Mouse (Mus musculus) limb, embryonic 13.5 days (tissue): ENCODE measurements around the gene Iqgap3. TPM values are rescaled to one million over a fixed set of nuclear protein-coding genes. Genes with fewer than 3 reads are reported as not detected.

Experiments used
- ATAC-seq: fragments of 200-750 bp; cut with Nextera tagmentation; 2 replicates; pipeline ENCODE4 v1.8.0; 2017; ENCODE audit warnings: low read depth, moderate number of reproducible peaks, moderate TSS enrichment; ENCODE audit not compliant: low FRiP score
- H3K27ac ChIP-seq: fragments of 300-500 bp; sonication (generic); 2 replicates; pipeline ENCODE4 v1.5.1; 2015; ENCODE audit warnings: inconsistent platforms, mild to moderate bottlenecking, moderate library complexity
- H3K27me3 ChIP-seq: fragments of 300-500 bp; sonication (generic); 2 replicates; pipeline ENCODE4 v1.6.1; 2015; ENCODE audit warnings: mild to moderate bottlenecking, inconsistent platforms
- H3K36me3 ChIP-seq: fragments of 300-500 bp; sonication (generic); 2 replicates; pipeline ENCODE4 v1.6.1; 2015; ENCODE audit warnings: inconsistent platforms, mild to moderate bottlenecking, moderate library complexity
- H3K4me1 ChIP-seq: fragments of 300-500 bp; sonication (generic); 2 replicates; pipeline ENCODE4 v1.6.1; 2015; ENCODE audit warnings: inconsistent platforms
- H3K4me2 ChIP-seq: fragments of 300-500 bp; sonication (generic); replicated peaks from 2 replicates; pipeline ENCODE4 v1.6.1; 2015; ENCODE audit warnings: inconsistent platforms, mild to moderate bottlenecking, moderate library complexity
- H3K4me3 ChIP-seq: fragments of 300-500 bp; sonication (generic); 2 replicates; pipeline ENCODE4 v1.5.1; 2015; ENCODE audit warnings: moderate library complexity, mild to moderate bottlenecking, inconsistent platforms
- H3K9ac ChIP-seq: fragments of 300-500 bp; sonication (generic); 2 replicates; pipeline ENCODE4 v1.6.1; 2015; ENCODE audit warnings: mild to moderate bottlenecking, inconsistent platforms
- H3K9me3 ChIP-seq: fragments of 300-500 bp; sonication (generic); 2 replicates; pipeline ENCODE4 v1.6.1; 2016; ENCODE audit warnings: inconsistent platforms
- WGBS: fragments of 180-500 bp; shearing (Covaris S2); methylation state at CpG from one replicate; pipeline ENCODE4 v1.1.7; 2015; 5-methylcytosine and 5-hydroxymethylcytosine counted together
- polyA plus RNA-seq: library from polyadenylated mRNA; unstranded; fragments of >200 nt; fragmentation: Nextera tagmentation; extraction: Ambion mirVana; gene quantifications from 2 replicates; pipeline ENCODE4 v1.2.1, GENCODE M21; 2015

Gene Iqgap3
- polyA plus RNA-seq, 1 experiment from 2014 or later = 20.6 TPM

DNA sequence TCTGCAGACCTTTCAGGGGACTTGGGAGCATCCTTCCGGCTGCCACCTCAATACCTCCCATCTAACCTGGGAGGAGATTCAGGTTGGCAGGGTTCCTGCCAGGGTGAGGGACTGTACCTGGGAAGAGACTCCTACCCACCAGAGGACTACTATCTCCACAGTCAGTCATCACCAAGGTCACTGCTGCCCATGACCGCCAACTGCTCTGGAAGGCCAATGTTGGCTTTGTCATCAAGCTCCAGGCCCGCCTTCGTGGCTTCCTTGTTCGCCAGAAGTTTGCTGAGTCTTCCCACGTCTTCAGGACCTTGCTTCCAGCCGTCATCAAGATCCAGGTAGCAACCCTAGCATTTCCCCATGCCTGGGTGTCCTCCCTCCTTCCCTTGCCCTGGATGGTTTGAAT is 20.0 kb downstream of the Iqgap3 start:
- no peaks in the 10 kb centered on the region for H3K9me3 ChIP-seq
- 92% methylated on average over 7 of the region's 7 CpGs for WGBS
- H3K4me1 ChIP-seq = no peaks in the 10 kb centered on the region
- no peak overlapping the region; the same call in 1 of the 2 replicates for H3K27ac ChIP-seq
- H3K27me3 ChIP-seq = no peaks in the 10 kb centered on the region
- no peak overlapping the region for H3K4me2 ChIP-seq
- peaks cover 94% of the 10 kb centered on the region for H3K36me3 ChIP-seq
- no peak for ATAC-seq
- H3K4me3 ChIP-seq = no peak overlapping the region
- no peak overlapping the region for H3K9ac ChIP-seq

- no peaks in the 10 kb centered on the region for H3K27me3 ChIP-seq
- H3K27ac ChIP-seq = no peak overlapping the region; the same call in 1 of the 2 replicates
- H3K4me3 ChIP-seq = no peak overlapping the region
- peaks cover 94% of the 10 kb centered on the region for H3K36me3 ChIP-seq
- no peaks in the 10 kb centered on the region for H3K4me1 ChIP-seq
- no peaks in the 10 kb centered on the region for H3K9me3 ChIP-seq
- no peak overlapping the region for H3K4me2 ChIP-seq
- ATAC-seq = no peak
- no peak overlapping the region for H3K9ac ChIP-seq
- WGBS = 84% methylated on average over 6 of the region's 6 CpGs
These were observed 20.4 kb downstream of the Iqgap3 start for GRCm38 (mm10) chr3:88102196-88102595.

DNA sequence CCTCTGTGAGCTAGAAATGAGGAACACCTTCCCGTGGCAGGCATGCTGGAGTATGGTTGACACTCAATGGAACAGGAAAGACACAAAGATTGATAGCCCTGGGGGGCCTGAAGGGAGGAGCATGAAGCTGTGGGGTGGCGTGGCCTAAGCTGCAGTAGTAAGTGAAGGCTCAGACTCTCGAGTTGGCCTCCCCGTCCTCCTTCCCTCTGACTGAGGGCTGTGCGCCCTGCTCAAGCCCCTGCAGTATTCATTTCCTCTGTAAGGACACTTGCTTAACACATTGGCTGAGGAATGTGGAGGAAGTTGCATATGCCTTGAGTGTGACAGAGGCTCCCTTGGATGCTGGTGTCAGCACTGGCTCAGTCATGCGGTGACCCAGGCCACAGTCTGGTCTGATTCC is 20.8 kb downstream of the Iqgap3 start:
- Histone ChIP-seq H3K4me1 (no peaks in the 10 kb centered on the region), H3K4me3 (no peak overlapping the region), H3K27ac (no peak overlapping the region; the same call in 1 of the 2 replicates), H3K4me2 (no peak overlapping the region), H3K9me3 (no peaks in the 10 kb centered on the region), H3K27me3 (no peaks in the 10 kb centered on the region), H3K36me3 (peaks cover 94% of the 10 kb centered on the region), H3K9ac (no peak overlapping the region)
- ATAC-seq = no peak
- WGBS = 82% methylated on average over 6 of the region's 6 CpGs

DNA sequence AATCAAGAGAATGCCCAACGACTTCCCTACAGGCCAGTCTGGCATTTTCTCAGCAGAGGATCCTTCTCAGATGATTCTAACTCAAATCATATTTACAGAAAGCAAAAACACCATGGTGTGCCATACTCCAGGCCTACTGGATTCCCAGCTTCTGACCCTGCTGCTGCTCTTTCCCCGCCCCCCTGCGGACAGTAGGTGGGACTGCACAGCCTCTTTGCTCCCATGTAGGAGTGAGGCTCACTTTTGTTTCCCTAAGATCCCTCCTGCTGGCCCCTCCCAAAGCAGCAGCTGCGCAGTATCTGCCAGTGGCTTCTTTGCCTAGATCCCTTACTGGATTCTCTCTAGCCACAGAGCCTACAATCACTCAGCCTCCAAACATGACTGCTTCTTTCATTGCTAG is 24.4 kb downstream of the Iqgap3 start:
- H3K9ac ChIP-seq = no peak overlapping the region
- 89% methylated on average over 4 of the region's 4 CpGs for WGBS
- H3K4me2 ChIP-seq = no peak overlapping the region
- no peak overlapping the region for H3K27ac ChIP-seq
- H3K4me1 ChIP-seq = no peaks in the 10 kb centered on the region
- no peak overlapping the region for H3K4me3 ChIP-seq
- no peaks in the 10 kb centered on the region for H3K27me3 ChIP-seq
- peaks cover 99% of the 10 kb centered on the region for H3K36me3 ChIP-seq
- no peak for ATAC-seq
- no peaks in the 10 kb centered on the region for H3K9me3 ChIP-seq

DNA sequence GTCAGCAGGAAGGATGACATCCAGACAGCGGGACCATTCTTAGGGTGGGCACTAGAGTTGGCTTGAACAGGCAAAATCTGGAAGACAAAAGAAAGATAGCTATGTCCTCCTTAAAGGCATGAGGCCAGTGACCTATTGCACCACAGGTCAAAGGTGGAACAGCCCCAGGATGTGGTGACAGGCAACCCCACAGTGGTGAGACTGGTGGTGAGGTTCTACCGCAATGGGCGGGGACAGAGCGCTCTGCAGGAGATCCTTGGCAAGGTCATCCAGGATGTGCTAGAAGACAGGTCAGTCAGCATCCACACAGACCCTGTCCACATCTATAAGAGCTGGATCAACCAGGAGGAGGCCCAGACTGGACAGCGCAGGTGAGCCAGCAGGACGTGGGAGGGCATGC is 27.4 kb downstream of the Iqgap3 start:
- Histone ChIP-seq H3K4me1 (no peaks in the 10 kb centered on the region), H3K36me3 (peaks cover 98% of the 10 kb centered on the region), H3K4me2 (no peak overlapping the region), H3K27ac (no peak overlapping the region), H3K27me3 (no peaks in the 10 kb centered on the region), H3K9me3 (no peaks in the 10 kb centered on the region), H3K4me3 (no peak overlapping the region), H3K9ac (no peak overlapping the region)
- no peak for ATAC-seq
- 94% methylated on average over 6 of the region's 6 CpGs for WGBS

- no peaks in the 10 kb centered on the region for H3K9me3 ChIP-seq
- no peak overlapping the region for H3K4me2 ChIP-seq
- no peaks in the 10 kb centered on the region for H3K27me3 ChIP-seq
- no peak overlapping the region for H3K9ac ChIP-seq
- H3K4me3 ChIP-seq = no peak overlapping the region
- no peaks in the 10 kb centered on the region for H3K4me1 ChIP-seq
- WGBS = 96% methylated on average over 12 of the region's 12 CpGs
- H3K27ac ChIP-seq = no peak overlapping the region
- no peak for ATAC-seq
- peaks cover 97% of the 10 kb centered on the region for H3K36me3 ChIP-seq
These were observed 32.6 kb downstream of the Iqgap3 start for GRCm38 (mm10) chr3:88114396-88114795.

DNA sequence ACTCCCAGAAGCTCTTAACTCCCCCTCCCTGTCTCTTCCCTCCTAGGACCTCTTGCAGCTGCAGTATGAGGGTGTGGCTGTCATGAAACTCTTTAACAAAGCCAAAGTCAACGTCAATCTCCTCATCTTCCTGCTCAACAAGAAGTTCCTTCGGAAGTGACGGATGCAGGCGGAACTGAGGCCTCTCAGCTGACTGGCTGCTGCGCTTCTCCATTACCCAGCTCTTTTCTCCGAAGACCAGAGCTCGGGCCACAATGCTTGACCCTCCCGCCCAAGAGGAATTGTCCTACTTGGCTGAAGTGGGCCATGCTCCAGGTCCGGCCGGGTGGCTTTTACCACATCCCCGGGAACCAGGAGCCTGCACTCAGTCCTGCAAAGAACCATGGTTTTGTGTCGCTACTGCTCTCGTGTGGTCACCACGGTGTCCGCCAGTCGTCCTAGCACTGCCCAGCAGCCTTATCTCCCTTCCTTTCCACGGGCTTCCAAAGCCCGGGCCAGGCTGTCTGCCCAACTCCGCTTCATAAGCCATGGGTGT is 38.4 kb downstream of the Iqgap3 start:
- no peaks in the 10 kb centered on the region for H3K4me1 ChIP-seq
- H3K36me3 ChIP-seq = peaks cover 59% of the 10 kb centered on the region
- ATAC-seq = no peak
- no peak overlapping the region for H3K27ac ChIP-seq
- no peaks in the 10 kb centered on the region for H3K27me3 ChIP-seq
- no peak overlapping the region for H3K4me2 ChIP-seq
- WGBS = 88% methylated on average over 19 of the region's 19 CpGs
- no peaks in the 10 kb centered on the region for H3K9me3 ChIP-seq
- H3K9ac ChIP-seq = no peak overlapping the region
- H3K4me3 ChIP-seq = no peak overlapping the region

DNA sequence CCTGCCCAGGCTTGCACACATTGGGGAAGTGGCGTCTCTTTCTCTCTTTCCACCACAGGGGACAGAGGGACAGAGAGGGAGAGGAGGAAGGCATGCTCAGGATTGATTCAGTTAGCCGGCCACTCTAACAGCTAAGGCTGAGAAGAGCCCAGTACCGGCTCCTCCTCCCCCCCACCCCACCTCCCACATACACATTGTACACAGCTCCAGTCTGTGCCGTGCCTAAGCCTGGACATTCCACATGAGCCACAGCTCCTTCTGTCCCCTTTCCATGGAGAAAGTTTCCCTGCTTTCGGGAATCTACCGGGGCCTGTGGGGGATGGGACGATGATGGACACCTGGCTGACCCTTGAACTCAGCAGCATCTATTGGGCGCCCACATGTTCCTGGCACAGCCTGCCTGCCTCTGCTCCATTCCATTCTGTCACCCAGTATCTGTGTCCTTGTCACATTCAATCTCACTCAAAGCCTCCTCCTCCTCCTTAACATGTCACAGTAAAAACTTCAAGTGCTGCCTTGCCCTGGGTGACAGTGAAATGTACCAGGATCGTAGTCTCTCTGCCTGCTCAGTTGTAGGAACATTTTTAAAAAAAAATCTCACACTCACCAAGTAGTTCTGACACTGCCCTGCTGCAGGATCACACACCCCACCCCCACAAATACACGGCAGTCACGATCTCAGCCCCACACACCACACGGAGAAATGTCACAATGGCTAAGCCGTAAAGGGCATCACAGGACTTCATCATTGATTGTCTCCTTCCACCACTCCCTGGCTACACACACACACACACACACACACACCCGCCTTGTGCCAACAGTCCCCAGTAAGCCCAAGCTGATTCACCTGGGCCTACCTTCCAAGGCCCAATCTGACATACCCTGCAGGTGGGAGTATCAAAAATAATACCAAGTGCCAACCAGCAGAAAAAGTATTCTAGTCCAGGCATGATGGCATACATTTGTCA is 39.7 kb downstream of the Iqgap3 start:
- Histone ChIP-seq H3K27ac (no peak overlapping the region), H3K4me3 (no peak overlapping the region), H3K4me1 (no peaks in the 10 kb centered on the region), H3K4me2 (no peak overlapping the region), H3K9ac (no peak overlapping the region), H3K27me3 (no peaks in the 10 kb centered on the region), H3K9me3 (no peaks in the 10 kb centered on the region), H3K36me3 (peaks cover 48% of the 10 kb centered on the region)
- no peak for ATAC-seq
- WGBS = 74% methylated on average over 14 of the region's 14 CpGs

DNA sequence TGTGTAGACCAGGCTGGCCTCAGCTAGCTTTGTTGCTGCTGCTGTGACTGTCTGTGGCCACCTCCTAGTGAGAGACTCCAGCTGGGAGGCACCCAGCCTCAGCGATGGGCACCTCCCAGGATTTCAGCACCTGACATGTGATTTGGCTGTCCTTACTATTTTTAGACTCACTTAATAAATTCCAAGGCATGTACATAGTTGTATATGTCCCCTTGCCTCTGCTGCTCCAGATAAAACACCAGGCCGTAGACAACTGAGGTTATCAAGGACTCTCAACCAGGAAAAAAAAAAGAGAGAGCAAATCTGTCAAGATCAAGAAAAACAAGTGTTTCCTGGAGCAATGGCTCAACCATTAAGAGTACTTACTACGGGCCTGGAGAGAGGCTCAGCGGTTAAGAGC is 43.4 kb downstream of the Iqgap3 start:
- Histone ChIP-seq H3K36me3 (peaks cover 11% of the 10 kb centered on the region), H3K9me3 (no peaks in the 10 kb centered on the region), H3K27ac (no peak overlapping the region), H3K4me1 (no peaks in the 10 kb centered on the region), H3K27me3 (no peaks in the 10 kb centered on the region), H3K9ac (no peak overlapping the region), H3K4me2 (no peak overlapping the region), H3K4me3 (no peak overlapping the region)
- WGBS = 69% methylated on average over 4 of the region's 4 CpGs
- ATAC-seq = no peak

GRCm38 (mm10) chr3:88126181-88126580 is 44.4 kb downstream of the Iqgap3 start:
- no peak for ATAC-seq
- Histone ChIP-seq H3K4me3 (no peak overlapping the region), H3K27ac (no peak overlapping the region), H3K4me2 (no peak overlapping the region), H3K9ac (no peak overlapping the region), H3K36me3 (peaks cover 1% of the 10 kb centered on the region; the same call in 1 of the 2 replicates), H3K9me3 (no peaks in the 10 kb centered on the region), H3K27me3 (no peaks in the 10 kb centered on the region), H3K4me1 (no peaks in the 10 kb centered on the region)
- 92% methylated on average over 7 of the region's 7 CpGs for WGBS

GRCm38 (mm10) chr3:88127636-88128035 is 45.9 kb downstream of the Iqgap3 start:
- no peak for ATAC-seq
- Histone ChIP-seq H3K9ac (no peak overlapping the region), H3K4me3 (no peak overlapping the region), H3K4me1 (no peaks in the 10 kb centered on the region), H3K36me3 (no peaks in the 10 kb centered on the region), H3K9me3 (no peaks in the 10 kb centered on the region), H3K4me2 (no peak overlapping the region), H3K27me3 (no peaks in the 10 kb centered on the region), H3K27ac (no peak overlapping the region)
- WGBS = 72% methylated on average over 3 of the region's 3 CpGs

DNA sequence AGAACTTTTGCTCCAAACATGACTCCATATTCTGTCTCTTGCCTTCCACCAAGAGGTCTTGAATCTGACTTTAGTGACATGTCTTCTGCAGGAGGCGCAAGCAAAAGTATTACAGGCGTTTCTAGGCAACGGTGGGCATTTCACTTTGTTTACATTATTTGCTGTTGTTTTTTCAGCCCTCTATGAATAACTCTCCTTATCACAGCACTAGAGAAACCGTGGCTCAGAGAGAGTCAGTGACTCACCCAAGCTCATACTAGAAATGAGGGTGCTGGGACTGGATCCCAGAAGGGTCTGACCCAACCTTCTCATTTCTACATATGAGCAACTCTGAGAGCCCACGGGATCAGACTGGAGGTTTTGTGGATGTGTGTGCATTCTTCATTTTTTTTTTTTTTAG is 46.3 kb downstream of the Iqgap3 start:
- WGBS = 83% methylated on average over 5 of the region's 5 CpGs
- Histone ChIP-seq H3K27me3 (no peaks in the 10 kb centered on the region), H3K9me3 (no peaks in the 10 kb centered on the region), H3K27ac (no peak overlapping the region), H3K4me2 (no peak overlapping the region), H3K4me3 (no peak overlapping the region), H3K36me3 (no peaks in the 10 kb centered on the region), H3K9ac (no peak overlapping the region), H3K4me1 (no peaks in the 10 kb centered on the region)
- no peak for ATAC-seq
